Mouse (Mus musculus) liver, postnatal 0 days (tissue): ENCODE data around the gene Ankrd63.

Source experiments
- CTCF ChIP-seq: sonication (generic); IDR thresholded peaks from 2 replicates; pipeline ENCODE4 v1.5.1; 2016; ENCODE audit warnings: antibody characterized with exemption, low read depth
- EP300 ChIP-seq: IDR thresholded peaks from 2 replicates; pipeline ENCODE4 v1.6.1; 2016; ENCODE audit warnings: antibody characterized with exemption, low read depth, mild to moderate bottlenecking

GRCm38 (mm10) chr2:118723693-118724486 is 20.1 kb upstream of the Ankrd63 start:
- no peak for TF ChIP-seq CTCF
- no peak for TF ChIP-seq EP300
